ENCODE assay signal across 8 mouse cellular contexts in the genomic region with DNA sequence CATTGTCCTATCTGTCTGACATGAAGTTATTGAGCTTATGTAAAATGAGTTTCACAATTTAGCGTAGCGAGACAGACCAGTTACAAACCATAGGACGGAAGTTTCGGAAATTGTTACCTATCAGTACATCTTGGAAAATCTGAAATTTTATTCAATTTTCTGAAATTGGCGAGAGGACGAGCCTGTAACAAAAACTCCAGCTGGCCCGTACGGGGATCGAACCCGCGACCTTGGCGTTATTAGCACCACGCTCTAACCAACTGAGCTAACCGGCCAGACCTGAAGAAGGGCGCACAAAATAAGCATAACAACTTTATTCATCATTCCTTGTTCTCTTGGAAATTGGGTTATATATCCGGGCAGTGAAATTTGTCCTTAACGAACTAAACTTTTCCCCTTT. TPM values are rescaled to one million over a fixed set of nuclear protein-coding genes. Genes with fewer than 3 reads are reported as not detected.
DNase-seq lines count a peak whose midpoint lies in the region; ATAC-seq and TF ChIP-seq lines count a peak whose summit lies in the region.

No protein-coding gene starts in this region.

- peak overlapping the region; percentile 73 for H3K4me3 ChIP-seq in ES-E14 (ENCODE audit: insufficient read depth in 1 of 2, low read depth in 1 of 2, low read length in 2 of 2, poor library complexity in 1 of 2, severe bottlenecking in 1 of 2)
- H3K4me3 ChIP-seq in hindbrain, embryonic 10.5 days: peak overlapping the region; percentile 65
- peak overlapping the region; percentile 61 for H3K4me3 ChIP-seq in lung, embryonic 16.5 days (ENCODE audit: low read length)

- H3K36me3 ChIP-seq in ES-E14 (ENCODE audit: control insufficient read depth, insufficient read depth, low read length, poor library complexity, severe bottlenecking): no peaks in the 10 kb centered on the region
- H3K36me3 ChIP-seq in hindbrain, embryonic 10.5 days: no peaks in the 10 kb centered on the region
- H3K36me3 ChIP-seq in lung, embryonic 16.5 days (ENCODE audit: control insufficient read depth, insufficient read depth, low read length): no peaks in the 10 kb centered on the region

- in situ Hi-C loops in ES-E14 (cut with MboI; ENCODE audit: low sequenced_read_pairs in 2 of 2, unreplicated experiment in 2 of 2): loop anchor here (25.0 kb wide), 1 partner anchor 1526 kb away; no protein-coding TSS in a partner anchor

- H3K4me1 ChIP-seq in ES-E14 (ENCODE audit: control insufficient read depth in 2 of 2, insufficient read depth in 2 of 2, low read length in 2 of 2, poor library complexity in 1 of 2): no peaks in the 10 kb centered on the region
- peaks cover 26% of the 10 kb centered on the region for H3K4me1 ChIP-seq in hindbrain, embryonic 10.5 days (replicated peaks)
- peaks cover 5% of the 10 kb centered on the region; the same call in 1 of the 2 replicates for H3K4me1 ChIP-seq in lung, embryonic 16.5 days (replicated peaks; ENCODE audit: control insufficient read depth, insufficient read depth, low read length)

- peak; percentile 38 for ATAC-seq in frontal cortex, adult (ENCODE audit: low TSS enrichment)
- peak; percentile 85 for ATAC-seq in lung, embryonic 16.5 days (ENCODE audit: low read depth)

- no peak overlapping the region for H3K9ac ChIP-seq in ES-E14 (ENCODE audit: insufficient read depth, low read depth, low read length, poor library complexity, severe bottlenecking)
- H3K9ac ChIP-seq in lung, embryonic 16.5 days (ENCODE audit: low read length): peak overlapping the region; percentile 66

- DNase-seq in ES-E14 (ENCODE audit: low read depth, low spot score): no peak
- DNase-seq in cerebellum, adult 8-10 months: peak; percentile 96
- DNase-seq in hindbrain, embryonic 10.5 days (ENCODE audit: low spot score): peak; percentile 83
- DNase-seq in layer of hippocampus, adult 9-11 months: peak; percentile 85
- peak; percentile 64 for DNase-seq in ovary, adult 18-20 months (ENCODE audit: low spot score)
- DNase-seq in thymus, postnatal 14 days: peak; percentile 87

- no peak overlapping the region for H3K27ac ChIP-seq in ES-E14 (ENCODE audit: insufficient read depth, low read depth, low read length, poor library complexity, severe bottlenecking)
- H3K27ac ChIP-seq in hindbrain, embryonic 10.5 days: 0 out of 2 replicates have a peak overlapping the region, but pooled peaks have one; percentile 67
- H3K27ac ChIP-seq in lung, embryonic 16.5 days (ENCODE audit: low read length): peak overlapping the region; percentile 85

- H3K27me3 ChIP-seq in hindbrain, embryonic 10.5 days (ENCODE audit: insufficient read depth, poor library complexity, severe bottlenecking): no peaks in the 10 kb centered on the region
- H3K27me3 ChIP-seq in lung, embryonic 16.5 days (ENCODE audit: control insufficient read depth, insufficient read depth, low read depth, low read length): no peaks in the 10 kb centered on the region

- H3K9me3 ChIP-seq in ES-E14 (ENCODE audit: control insufficient read depth, insufficient read depth, low read depth, low read length): no peaks in the 10 kb centered on the region
- no peaks in the 10 kb centered on the region for H3K9me3 ChIP-seq in hindbrain, embryonic 10.5 days
- no peaks in the 10 kb centered on the region for H3K9me3 ChIP-seq in lung, embryonic 16.5 days (ENCODE audit: control insufficient read depth, low read length)

- peak overlapping the region; percentile 64 for H3K4me2 ChIP-seq in lung, embryonic 16.5 days (ENCODE audit: low read depth, low read length)

- 0% methylated on average over 17 of the region's 17 CpGs for WGBS in hindbrain, embryonic 10.5 days
- 0% methylated on average over 17 of the region's 17 CpGs for WGBS in lung, embryonic 16.5 days

TF ChIP-seq in ES-E14, 5 proteins besides CTCF, POLR2A, EP300 and RAD21:
- TF ChIP-seq ZC3H11A (IDR thresholded peaks at IDR 0.05; ENCODE audit: borderline replicate concordance, low read depth, low read length) (no peak), MAFK (IDR thresholded peaks at IDR 0.05; ENCODE audit: insufficient read depth, low read depth, low read length) (peak; percentile 95), ZNF384 (IDR thresholded peaks at IDR 0.05; ENCODE audit: low read depth, low read length) (no peak), HCFC1 (IDR thresholded peaks at IDR 0.05; ENCODE audit: borderline replicate concordance, insufficient read depth, low read length) (no peak)
TF ChIP-seq in ES-E14: peak in this region for 1.

RNA-seq across cellular contexts. Expression of gene Abt1, which starts 14.2 kb away (rescaled TPM):
- 10.5 and 15.5 TPM in 2 replicates for total RNA-seq in ES-E14 (2012; rRNA removed)
- 13.4 and 14.5 TPM in 2 replicates for polyA plus RNA-seq in hindbrain, embryonic 10.5 days (2016; fragmentation: Nextera tagmentation; extraction: Ambion mirVana)
- 11.8 and 12.3 TPM in 2 replicates for polyA plus RNA-seq in lung, embryonic 16.5 days (2015; fragmentation: Nextera tagmentation; extraction: Ambion mirVana)

RNA-seq across cellular contexts. Expression of gene Btn1a1, which starts 27.8 kb away (rescaled TPM):
- total RNA-seq in ES-E14 (2012; rRNA removed): 0.11 and 0.62 TPM in 2 replicates
- 0.04 TPM in 1 of 2 replicates, not detected in the other for polyA plus RNA-seq in hindbrain, embryonic 10.5 days (2016; fragmentation: Nextera tagmentation; extraction: Ambion mirVana)
- polyA plus RNA-seq in lung, embryonic 16.5 days (2015; fragmentation: Nextera tagmentation; extraction: Ambion mirVana): 0.06 and 0.10 TPM in 2 replicates

RNA-seq across cellular contexts. Expression of gene Btn2a2, which starts 50.7 kb away (rescaled TPM):
- total RNA-seq in ES-E14 (2012; rRNA removed): 0.95 and 1.5 TPM in 2 replicates
- 0.29 and 0.35 TPM in 2 replicates for polyA plus RNA-seq in hindbrain, embryonic 10.5 days (2016; fragmentation: Nextera tagmentation; extraction: Ambion mirVana)
- polyA plus RNA-seq in lung, embryonic 16.5 days (2015; fragmentation: Nextera tagmentation; extraction: Ambion mirVana): 0.20 and 0.28 TPM in 2 replicates
